Mouse (Mus musculus) thymus, postnatal 10 days (tissue): ENCODE measurements around the gene St3gal3.

Experiments used
- DNase-seq, 2 experiments: peaks; one replicate each; pipeline ENCODE4 v3.0.0; 2021; ENCODE audit warnings: low spot score in 2 of 2

The St3gal3 gene

GRCm38 (mm10) chr4:117986766-117987165 lies 147.9 kb downstream of the St3gal3 start:
- DNase-seq: no peak

- DNase-seq: no peak
These were observed 149.6 kb downstream of the St3gal3 start for GRCm38 (mm10) chr4:117984993-117985587.

- DNase-seq: no peak
These were observed 150.5 kb downstream of the St3gal3 start for GRCm38 (mm10) chr4:117984206-117984605.

- no peak for DNase-seq
These were observed 152.0 kb downstream of the St3gal3 start for GRCm38 (mm10) chr4:117982706-117983105.

GRCm38 (mm10) chr4:117981518-117981917 lies 153.2 kb downstream of the St3gal3 start:
- DNase-seq: no peak

GRCm38 (mm10) chr4:117980161-117980560 lies 154.6 kb downstream of the St3gal3 start:
- no peak for DNase-seq

- DNase-seq: no peak
These were observed 155.5 kb downstream of the St3gal3 start for GRCm38 (mm10) chr4:117979181-117979580.

- no peak for DNase-seq
These were observed 156.4 kb downstream of the St3gal3 start for GRCm38 (mm10) chr4:117978282-117978681.

GRCm38 (mm10) chr4:117977841-117978240 lies 156.9 kb downstream of the St3gal3 start:
- no peak for DNase-seq

GRCm38 (mm10) chr4:117977371-117977770 lies 157.3 kb downstream of the St3gal3 start:
- DNase-seq: no peak

- DNase-seq: no peak
These were observed 158.9 kb downstream of the St3gal3 start for GRCm38 (mm10) chr4:117975820-117976219.

GRCm38 (mm10) chr4:117974719-117975118 lies 160.0 kb downstream of the St3gal3 start:
- no peak for DNase-seq

- DNase-seq: no peak
These were observed 161.7 kb downstream of the St3gal3 start for GRCm38 (mm10) chr4:117972999-117973398.

- no peak for DNase-seq
These were observed 170.2 kb downstream of the St3gal3 start for GRCm38 (mm10) chr4:117964346-117965025.

- DNase-seq: no peak
These were observed 177.2 kb downstream of the St3gal3 start for GRCm38 (mm10) chr4:117957492-117957891.

- no peak for DNase-seq
These were observed 187.2 kb downstream of the St3gal3 start for GRCm38 (mm10) chr4:117947493-117947892.

- DNase-seq: no peak
These were observed 187.9 kb downstream of the St3gal3 start for GRCm38 (mm10) chr4:117946639-117947305.

GRCm38 (mm10) chr4:117943317-117943716 lies 191.4 kb downstream of the St3gal3 start:
- no peak for DNase-seq

GRCm38 (mm10) chr4:117936964-117937363 lies 197.8 kb downstream of the St3gal3 start:
- no peak for DNase-seq

GRCm38 (mm10) chr4:117934081-117934480 lies 200.6 kb downstream of the St3gal3 start:
- DNase-seq: no peak

- no peak for DNase-seq
These were observed 201.5 kb downstream of the St3gal3 start for GRCm38 (mm10) chr4:117933248-117933647.

GRCm38 (mm10) chr4:117929391-117929881 lies 205.3 kb downstream of the St3gal3 start, which contains the start of gene Artn:
Gene Artn (minus strand): TSS chr4:117929763.
- DNase-seq: no peak
